ENCODE assay signal across 9 mouse cellular contexts in genomic region chr6:85391803-85392202, GRCm38 (mm10). TPM values are rescaled to one million over a fixed set of nuclear protein-coding genes. Genes with fewer than 3 reads are reported as not detected.
DNase-seq lines count a peak whose midpoint lies in the region; ATAC-seq and TF ChIP-seq lines count a peak whose summit lies in the region.
"Had no signal": no experiment of that assay in that cellular context is flagged by ENCODE, and none has a peak within 500 bp of the region (broad histone marks: within the 10 kb centered on the region; RNA-seq: fewer than 3 reads in every experiment).

No protein-coding gene starts in this region.

- H3K27me3 ChIP-seq in liver, adult 2 months (ENCODE audit: control insufficient read depth, insufficient read depth, low read length) = no peaks in the 10 kb centered on the region
- H3K27me3 ChIP-seq in liver, embryonic 12.5 days (replicated peaks) = peaks cover 13% of the 10 kb centered on the region
- peaks cover 27% of the 10 kb centered on the region for H3K27me3 ChIP-seq in limb, embryonic 10.5 days (ENCODE audit: low read depth, poor library complexity, severe bottlenecking)

- 15% methylated on average over 6 of the region's 7 CpGs for WGBS in liver, adult 2 months
- WGBS in liver, embryonic 12.5 days (ENCODE audit: insufficient replicate concordance) = 11% methylated on average over 6 of the region's 7 CpGs
- 34% methylated on average over 6 of the region's 7 CpGs for WGBS in limb, embryonic 10.5 days

- peak; percentile 69 for TF ChIP-seq CTCF in liver, adult 2 months (IDR thresholded peaks at IDR 0.05; ENCODE audit: low read depth, low read length)

- no peaks in the 10 kb centered on the region for H3K36me3 ChIP-seq in liver, adult 2 months (ENCODE audit: control insufficient read depth, insufficient read depth, low read length)
- H3K36me3 ChIP-seq in liver, embryonic 12.5 days = no peaks in the 10 kb centered on the region
- H3K36me3 ChIP-seq in limb, embryonic 10.5 days = no peaks in the 10 kb centered on the region

- no peaks in the 10 kb centered on the region for H3K4me1 ChIP-seq in liver, adult 2 months (ENCODE audit: control insufficient read depth, insufficient read depth, low read length)
- H3K4me1 ChIP-seq in liver, embryonic 12.5 days = peaks cover 10% of the 10 kb centered on the region
- H3K4me1 ChIP-seq in limb, embryonic 10.5 days = no peaks in the 10 kb centered on the region

- H3K4me2 ChIP-seq in liver, embryonic 12.5 days = no peak overlapping the region

- no peak for TF ChIP-seq POLR2A in liver, adult 2 months (IDR thresholded peaks at IDR 0.05; ENCODE audit: extremely low read depth, insufficient read depth, low read length)

- H3K27ac ChIP-seq in liver, adult 2 months (replicated peaks; ENCODE audit: insufficient read depth, low read depth, low read length) = no peak overlapping the region
- no peak overlapping the region for H3K27ac ChIP-seq in liver, embryonic 12.5 days
- no peak overlapping the region for H3K27ac ChIP-seq in limb, embryonic 10.5 days

- no peaks in the 10 kb centered on the region for H3K9me3 ChIP-seq in liver, embryonic 12.5 days (replicated peaks)
- no peaks in the 10 kb centered on the region for H3K9me3 ChIP-seq in limb, embryonic 10.5 days (replicated peaks)

- no peaks in the 10 kb centered on the region for H3K79me2 ChIP-seq in liver, adult 2 months (ENCODE audit: control insufficient read depth, insufficient read depth, low read length)

- no peak overlapping the region for H3K4me3 ChIP-seq in liver, adult 2 months (ENCODE audit: insufficient read depth, low read depth, low read length)
- no peak overlapping the region for H3K4me3 ChIP-seq in liver, embryonic 12.5 days
- H3K4me3 ChIP-seq in limb, embryonic 10.5 days = no peak overlapping the region

- no peak overlapping the region for H3K9ac ChIP-seq in liver, adult 2 months (ENCODE audit: low read depth, low read length)
- H3K9ac ChIP-seq in liver, embryonic 12.5 days = no peak overlapping the region

- ATAC-seq in liver, embryonic 12.5 days = no peak

- peak; percentile 40 for DNase-seq in liver, adult 2 months (ENCODE audit: extremely low read depth, low read depth, low spot score)
- peak; percentile 83 for DNase-seq in R1 (ENCODE audit: low read depth, low spot score)
- peak; percentile 85 to 89 for DNase-seq in cerebellum, postnatal 14 days
- peak; percentile 82 for DNase-seq in heart, postnatal 4 days
- peak; percentile 71 for DNase-seq in limb, embryonic 10.5 days (ENCODE audit: low spot score)
- DNase-seq in right cerebral cortex, postnatal 4 days = peak; percentile 80

RNA-seq across cellular contexts. Expression of gene Rab11fip5, which starts 17.4 kb away (rescaled TPM):
- 0.46 and 0.54 TPM in 2 replicates for total RNA-seq in liver, adult 2 months (2014; rRNA removed)
- polyA plus RNA-seq in liver, adult 2 months (2012; rRNA removed) = 0.55 and 1.4 TPM in 2 replicates
- polyA plus RNA-seq in liver, embryonic 12.5 days (2016; fragmentation: Nextera tagmentation; extraction: Ambion mirVana) = 0.68 and 0.79 TPM in 2 replicates
- total RNA-seq in heart, postnatal 4 days (2021) = 10 to 100 TPM; 74.7 to 79.8 TPM
- 3.2 and 4.3 TPM in 2 replicates for polyA plus RNA-seq in limb, embryonic 10.5 days (2016; fragmentation: Nextera tagmentation; extraction: Ambion mirVana)

RNA-seq across cellular contexts. Expression of gene Noto, which starts 31.9 kb away (rescaled TPM):
- total RNA-seq in liver, adult 2 months (2014; rRNA removed) = not detected in 2 replicates
- polyA plus RNA-seq in liver, adult 2 months (2012; rRNA removed) = not detected in 2 replicates
- not detected in 2 replicates for polyA plus RNA-seq in liver, embryonic 12.5 days (2016; fragmentation: Nextera tagmentation; extraction: Ambion mirVana)
- not detected for total RNA-seq in heart, postnatal 4 days (2021)
- not detected in 2 replicates for polyA plus RNA-seq in limb, embryonic 10.5 days (2016; fragmentation: Nextera tagmentation; extraction: Ambion mirVana)
- polyA plus RNA-seq: heart, embryonic 14.5 days; neural tube, embryonic 14.5 days had no signal

RNA-seq across cellular contexts. Expression of gene Smyd5, which starts 40.0 kb away (rescaled TPM):
- 6.1 and 7.2 TPM in 2 replicates for total RNA-seq in liver, adult 2 months (2014; rRNA removed)
- 11.3 and 16.2 TPM in 2 replicates for polyA plus RNA-seq in liver, adult 2 months (2012; rRNA removed)
- polyA plus RNA-seq in liver, embryonic 12.5 days (2016; fragmentation: Nextera tagmentation; extraction: Ambion mirVana) = 41.6 and 45.4 TPM in 2 replicates
- 10 to 100 TPM; 17.1 to 19.6 TPM for total RNA-seq in heart, postnatal 4 days (2021)
- 88.0 and 104 TPM in 2 replicates for polyA plus RNA-seq in limb, embryonic 10.5 days (2016; fragmentation: Nextera tagmentation; extraction: Ambion mirVana)

RNA-seq across cellular contexts. Expression of gene Sfxn5, which starts 58.6 kb away (rescaled TPM):
- 21.9 and 23.6 TPM in 2 replicates for total RNA-seq in liver, adult 2 months (2014; rRNA removed)
- polyA plus RNA-seq in liver, adult 2 months (2012; rRNA removed) = 23.4 and 31.8 TPM in 2 replicates
- polyA plus RNA-seq in liver, embryonic 12.5 days (2016; fragmentation: Nextera tagmentation; extraction: Ambion mirVana) = 2.6 and 3.1 TPM in 2 replicates
- total RNA-seq in heart, postnatal 4 days (2021) = 1 to 10 TPM; 3.0 to 3.6 TPM
- polyA plus RNA-seq in limb, embryonic 10.5 days (2016; fragmentation: Nextera tagmentation; extraction: Ambion mirVana) = 6.4 and 6.5 TPM in 2 replicates

RNA-seq across cellular contexts. Expression of gene Cct7, which starts 59.5 kb away (rescaled TPM):
- total RNA-seq in liver, adult 2 months (2014; rRNA removed) = 111 and 115 TPM in 2 replicates
- 69.2 and 76.2 TPM in 2 replicates for polyA plus RNA-seq in liver, adult 2 months (2012; rRNA removed)
- 457 and 480 TPM in 2 replicates for polyA plus RNA-seq in liver, embryonic 12.5 days (2016; fragmentation: Nextera tagmentation; extraction: Ambion mirVana)
- total RNA-seq in heart, postnatal 4 days (2021) = 100 to 1,000 TPM; 189 to 197 TPM
- polyA plus RNA-seq in limb, embryonic 10.5 days (2016; fragmentation: Nextera tagmentation; extraction: Ambion mirVana) = 778 and 852 TPM in 2 replicates
